Mouse (Mus musculus): ENCODE data around the gene Pank4. TPM values are rescaled to one million over a fixed set of nuclear protein-coding genes. Genes with fewer than 3 reads are reported as not detected.

Pank4 gene
- total RNA-seq, 2 experiments from 2014 or later, result 24.1 to 35.9 TPM

- peak; percentile 47 to 55 for DNase-seq
Observed at GRCm38 (mm10) chr4:154967173-154967572, 3.2 kb downstream of the Pank4 start.

GRCm38 (mm10) chr4:154972546-154972945 lies 8.6 kb downstream of the Pank4 start:
- no peak for DNase-seq

GRCm38 (mm10) chr4:154974163-154974611 lies 10.3 kb downstream of the Pank4 start:
- DNase-seq, result peak in 1 of 2 experiments; percentile 44

- no peak for DNase-seq
Observed at GRCm38 (mm10) chr4:154980110-154980509, 16.2 kb downstream of the Pank4 start.

- DNase-seq, result no peak
Observed at GRCm38 (mm10) chr4:154981076-154981475, 17.2 kb downstream of the Pank4 start.

GRCm38 (mm10) chr4:154981530-154981929 lies 17.6 kb downstream of the Pank4 start:
- DNase-seq, result peak; percentile 68 to 78

- DNase-seq, result peak; percentile 79 to 81
Observed at GRCm38 (mm10) chr4:154982247-154983120, 18.6 kb downstream of the Pank4 start.

- DNase-seq, result no peak
Observed at GRCm38 (mm10) chr4:154983767-154984166, 19.8 kb downstream of the Pank4 start.

GRCm38 (mm10) chr4:154985151-154985777 lies 21.3 kb downstream of the Pank4 start:
- no peak for DNase-seq

- DNase-seq, result peak; percentile 83 to 91
Observed at GRCm38 (mm10) chr4:154986096-154986495, 22.2 kb downstream of the Pank4 start.

GRCm38 (mm10) chr4:154986750-154987149 lies 22.8 kb downstream of the Pank4 start:
- DNase-seq, result no peak

- DNase-seq, result no peak
Observed at GRCm38 (mm10) chr4:154994876-154995275, 31.0 kb downstream of the Pank4 start.

- no peak for DNase-seq
Observed at GRCm38 (mm10) chr4:154996572-154997154, 32.7 kb downstream of the Pank4 start.

GRCm38 (mm10) chr4:154999379-154999778 lies 35.5 kb downstream of the Pank4 start:
- no peak for DNase-seq

GRCm38 (mm10) chr4:155005278-155005677 lies 41.4 kb downstream of the Pank4 start:
- no peak for DNase-seq

GRCm38 (mm10) chr4:155006296-155006695 lies 42.4 kb downstream of the Pank4 start:
- DNase-seq, result no peak

- no peak for DNase-seq
Observed at GRCm38 (mm10) chr4:155007641-155008040, 43.7 kb downstream of the Pank4 start.

GRCm38 (mm10) chr4:155008075-155008474 lies 44.2 kb downstream of the Pank4 start:
- DNase-seq, result no peak

- DNase-seq, result no peak
Observed at GRCm38 (mm10) chr4:155009216-155009615, 45.3 kb downstream of the Pank4 start.

GRCm38 (mm10) chr4:155010870-155011269 lies 46.9 kb downstream of the Pank4 start:
- peak; percentile 33 to 42 for DNase-seq

- no peak for DNase-seq
Observed at GRCm38 (mm10) chr4:155011312-155012025, 47.5 kb downstream of the Pank4 start.

- DNase-seq, result no peak
Observed at GRCm38 (mm10) chr4:155012115-155012514, 48.2 kb downstream of the Pank4 start.
